Mouse (Mus musculus): ENCODE measurements at regions not wholly inside any gene's neighbourhood (a gene's known extent, or its start where the extent isn't known, plus 50 kb on each side); places are given as distances from the start of the nearest gene placed in this dataset.

GRCm38 (mm10) chr13:32593611-32594010 lies 190.1 kb downstream of the Mylk4 start:
- TF ChIP-seq EP300 (IDR thresholded peaks at IDR 0.05; ENCODE audit: low read depth) (no peak), CTCF (IDR thresholded peaks at IDR 0.05; ENCODE audit: low read depth) (no peak)

Measured in liver, postnatal 0 days (tissue).